Mouse (Mus musculus): ENCODE measurements around the gene Cdk2ap2. TPM values are rescaled to one million over a fixed set of nuclear protein-coding genes. Genes with fewer than 3 reads are reported as not detected.

Cdk2ap2 gene
- total RNA-seq, 2 experiments from 2014 or later = 28.8 to 34.1 TPM

- DNase-seq (ENCODE audit: low spot score in 2 of 2) = no peak
- intact Hi-C loops (cut with DNase I) = loop anchor here (2.0 kb wide), 1 partner anchor 15 kb away; the partner anchor contains the start of gene Rps6kb2
Measured at GRCm38 (mm10) chr19:4147782-4148490, 51.0 kb downstream of the Cdk2ap2 start.

DNA sequence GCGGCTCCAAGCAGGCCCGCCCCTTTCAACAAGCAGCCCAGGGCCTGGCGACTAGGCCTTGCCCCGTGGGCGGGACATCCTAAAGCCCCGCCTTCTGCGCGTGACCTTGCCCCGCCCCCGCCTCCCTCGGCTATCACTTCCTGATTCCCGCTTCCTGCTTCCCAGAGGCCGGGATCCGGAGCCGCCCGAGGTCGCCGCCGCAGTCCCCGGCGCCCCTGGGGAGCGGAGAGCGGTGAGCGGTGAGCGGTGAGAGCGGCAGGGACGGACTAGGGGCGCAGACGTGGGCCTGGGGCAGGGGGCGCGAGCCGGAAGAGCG, 51.5 kb downstream of the Cdk2ap2 start, which contains the start of gene Coro1b:
Gene Coro1b (plus strand): TSS at position 129 of the 316 bp plus-strand sequence.
- intact Hi-C loops (cut with DNase I) = loop anchor here (2.0 kb wide), 1 partner anchor 14 kb away; the partner anchor contains the start of gene Rps6kb2

More for the DNA sequence above, 51.5 kb downstream of the Cdk2ap2 start, which contains the start of gene Coro1b:
- peak; percentile 91 to 93 for DNase-seq (ENCODE audit: low spot score in 2 of 2)

Other genes with a start within 250 kb of the Cdk2ap2 start
- 100 to 1,000 TPM in 1 of 2 experiments, 10 to 100 TPM in 1; 66.7 to 108 TPM for gene Chka, start 245.4 kb upstream of the Cdk2ap2 start, total RNA-seq (2021)
- 10 to 100 TPM; 15.7 to 19.6 TPM for gene Tcirg1, start 190.0 kb upstream of the Cdk2ap2 start, total RNA-seq (2021)
- gene Ndufs8, start 184.4 kb upstream of the Cdk2ap2 start, total RNA-seq (2021) = 100 to 1,000 TPM; 137 to 152 TPM
- gene Aldh3b1, start 167.4 kb upstream of the Cdk2ap2 start, total RNA-seq (2021) = 1 to 10 TPM; 2.6 to 3.8 TPM
- 10 to 100 TPM; 16.2 to 16.5 TPM for gene Unc93b1, start 162.0 kb upstream of the Cdk2ap2 start, total RNA-seq (2021)
- under 1 TPM in 1 of 2 experiments, not detected in 1; 0.27 TPM for gene Aldh3b3, start 138.5 kb upstream of the Cdk2ap2 start, total RNA-seq (2021)
- gene Aldh3b2, start 124.9 kb upstream of the Cdk2ap2 start, total RNA-seq (2021) = 1 to 10 TPM; 1.0 to 1.4 TPM
- gene Acy3, start 110.6 kb upstream of the Cdk2ap2 start, total RNA-seq (2021) = 1 to 10 TPM; 2.0 to 2.7 TPM
- gene Tbx10, start 104.4 kb upstream of the Cdk2ap2 start, total RNA-seq (2021) = not detected
- gene Nudt8, start 96.6 kb upstream of the Cdk2ap2 start, total RNA-seq (2021) = 10 to 100 TPM in 1 of 2 experiments, 1 to 10 TPM in 1; 8.8 to 13.3 TPM
- 1 to 10 TPM; 1.2 to 1.8 TPM for gene Gm49405, start 96.6 kb upstream of the Cdk2ap2 start, total RNA-seq (2021)
- gene Doc2g, start 93.9 kb upstream of the Cdk2ap2 start, total RNA-seq (2021) = 1 to 10 TPM; 2.7 to 6.8 TPM
- gene Ndufv1, start 84.4 kb upstream of the Cdk2ap2 start, total RNA-seq (2021) = 100 to 1,000 TPM; 226 to 259 TPM
- 100 to 1,000 TPM; 301 to 332 TPM for gene Gstp1, start 59.2 kb upstream of the Cdk2ap2 start, total RNA-seq (2021)
- gene Gstp2, start 51.2 kb upstream of the Cdk2ap2 start, total RNA-seq (2021) = 10 to 100 TPM; 33.9 to 45.2 TPM
- not detected for gene Gstp3, start 37.6 kb upstream of the Cdk2ap2 start, total RNA-seq (2021)
- gene Cabp2, start 15.6 kb upstream of the Cdk2ap2 start, total RNA-seq (2021) = not detected
- 100 to 1,000 TPM; 202 to 203 TPM for gene Pitpnm1, start 2.8 kb downstream of the Cdk2ap2 start, total RNA-seq (2021)
- 100 to 1,000 TPM; 106 to 133 TPM for gene Aip, start 28.7 kb downstream of the Cdk2ap2 start, total RNA-seq (2021)
- not detected for gene Gpr152, start 42.6 kb downstream of the Cdk2ap2 start, total RNA-seq (2021)
- gene Cabp4, start 46.9 kb downstream of the Cdk2ap2 start, total RNA-seq (2021) = not detected
- 10 to 100 TPM; 75.7 to 81.1 TPM for gene Coro1b, start 51.4 kb downstream of the Cdk2ap2 start, total RNA-seq (2021)
- gene Ptprcap, start 56.4 kb downstream of the Cdk2ap2 start, total RNA-seq (2021) = 1 to 10 TPM; 1.3 to 1.8 TPM
- 10 to 100 TPM; 27.8 to 43.1 TPM for gene Rps6kb2, start 66.2 kb downstream of the Cdk2ap2 start, total RNA-seq (2021)
- gene Carns1, start 78.3 kb downstream of the Cdk2ap2 start, total RNA-seq (2021) = 1 to 10 TPM; 5.5 to 7.8 TPM
- gene Tbc1d10c, start 94.1 kb downstream of the Cdk2ap2 start, total RNA-seq (2021) = 1 to 10 TPM; 1.5 to 1.9 TPM
- 100 to 1,000 TPM; 292 to 320 TPM for gene Ppp1ca, start 94.9 kb downstream of the Cdk2ap2 start, total RNA-seq (2021)
- 10 to 100 TPM in 1 of 2 experiments, 1 to 10 TPM in 1; 6.1 to 10.8 TPM for gene Rad9a, start 104.5 kb downstream of the Cdk2ap2 start, total RNA-seq (2021)
- 1 to 10 TPM in 1 of 2 experiments, under 1 TPM in 1; 0.84 to 1.2 TPM for gene Clcf1, start 117.1 kb downstream of the Cdk2ap2 start, total RNA-seq (2021)
- not detected for gene AC109138.7, start 117.2 kb downstream of the Cdk2ap2 start, total RNA-seq (2021)
- 10 to 100 TPM; 15.9 to 17.8 TPM for gene Pold4, start 134.7 kb downstream of the Cdk2ap2 start, total RNA-seq (2021)
- 10 to 100 TPM; 41.1 to 65.6 TPM for gene Ssh3, start 172.0 kb downstream of the Cdk2ap2 start, total RNA-seq (2021)
- 10 to 100 TPM; 69.7 to 72.3 TPM for gene Ankrd13d, start 186.0 kb downstream of the Cdk2ap2 start, total RNA-seq (2021)
- 100 to 1,000 TPM; 223 to 239 TPM for gene Grk2, start 209.0 kb downstream of the Cdk2ap2 start, total RNA-seq (2021)